Mouse (Mus musculus) megakaryocyte-erythroid progenitor cell, adult 5-6 weeks (primary cell): Measurements from ENCODE around the gene F12. TPM values are rescaled to one million over a fixed set of nuclear protein-coding genes. Genes with fewer than 3 reads are reported as not detected.
"Not testable (repeated sequence)": the region's sequence is repeated elsewhere in the genome, so short reads cannot be mapped to it uniquely, and the experiment has no call there.

Experiments
- ATAC-seq: replicated peaks from 2 replicates; pipeline ENCODE4 v1.8.0; 2016; ENCODE audit warnings: mild to moderate bottlenecking, inconsistent platforms; ENCODE audit not compliant: severe bottlenecking, poor library complexity, low FRiP score, low TSS enrichment
- total RNA-seq, 2 experiments: library from RNA; stranded (forward) in 1 of 2; stranded (reverse) in 1 of 2; fragments of 200-1000, 215-1000 nt in 1 of 2; fragments of >200 nt in 1 of 2; fragmentation: Nextera tagmentation in 1 of 2; gene quantifications; 2 replicates each; pipeline ENCODE4 v1.2.3; 2014 to 2017

The F12 gene
- total RNA-seq, 2 experiments from 2014 or later = not detected

DNA sequence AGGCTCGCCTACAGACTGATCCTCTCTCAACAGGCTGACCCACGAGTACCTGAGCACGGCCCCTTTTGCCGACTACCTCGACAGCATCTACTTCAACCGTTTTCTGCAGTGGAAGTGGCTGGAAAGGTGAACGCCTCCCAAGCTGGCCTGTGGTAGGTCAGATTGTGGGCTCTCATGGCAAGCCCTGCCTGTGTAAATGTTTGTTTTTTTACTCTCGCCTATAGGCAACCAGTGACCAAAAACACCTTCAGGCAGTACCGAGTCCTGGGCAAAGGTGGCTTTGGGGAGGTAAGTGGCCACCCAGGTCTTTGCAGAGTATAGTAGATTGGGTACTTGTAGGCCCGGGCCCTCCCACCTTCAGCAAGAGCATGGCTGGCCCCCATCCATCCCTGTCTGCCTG lies 24.7 kb upstream of the F12 start:
- ATAC-seq = no peak

DNA sequence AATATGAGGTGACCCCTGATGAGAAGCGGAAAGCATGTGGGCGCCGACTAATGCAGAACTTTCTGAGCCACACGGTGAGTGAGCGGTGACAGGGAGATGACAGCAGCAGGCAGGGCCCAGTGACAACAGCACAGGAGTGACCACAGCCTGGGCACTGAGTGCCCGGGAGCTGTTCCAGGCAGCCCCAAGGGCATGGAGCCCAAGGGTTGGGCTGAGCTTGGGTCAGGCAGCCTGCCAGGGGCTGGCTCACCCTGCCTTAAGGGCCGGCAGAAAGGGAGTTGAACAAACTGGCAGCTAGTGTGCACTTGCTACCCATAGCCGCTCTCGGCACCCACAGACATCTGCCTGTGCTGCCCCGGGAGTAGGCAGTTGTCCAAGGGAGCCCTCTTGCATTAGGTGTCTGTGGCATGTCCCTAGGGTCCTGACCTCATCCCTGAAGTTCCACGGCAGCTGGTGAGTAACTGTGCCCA lies 24.0 kb upstream of the F12 start:
- no peak for ATAC-seq

- no peak for ATAC-seq
These were observed 23.3 kb upstream of the F12 start for GRCm38 (mm10) chr13:55449679-55450441.

GRCm38 (mm10) chr13:55449205-55449604 lies 22.6 kb upstream of the F12 start:
- ATAC-seq = no peak

GRCm38 (mm10) chr13:55448131-55448530 lies 21.5 kb upstream of the F12 start:
- ATAC-seq = no peak

GRCm38 (mm10) chr13:55447543-55447943 lies 20.9 kb upstream of the F12 start:
- ATAC-seq = no peak

DNA sequence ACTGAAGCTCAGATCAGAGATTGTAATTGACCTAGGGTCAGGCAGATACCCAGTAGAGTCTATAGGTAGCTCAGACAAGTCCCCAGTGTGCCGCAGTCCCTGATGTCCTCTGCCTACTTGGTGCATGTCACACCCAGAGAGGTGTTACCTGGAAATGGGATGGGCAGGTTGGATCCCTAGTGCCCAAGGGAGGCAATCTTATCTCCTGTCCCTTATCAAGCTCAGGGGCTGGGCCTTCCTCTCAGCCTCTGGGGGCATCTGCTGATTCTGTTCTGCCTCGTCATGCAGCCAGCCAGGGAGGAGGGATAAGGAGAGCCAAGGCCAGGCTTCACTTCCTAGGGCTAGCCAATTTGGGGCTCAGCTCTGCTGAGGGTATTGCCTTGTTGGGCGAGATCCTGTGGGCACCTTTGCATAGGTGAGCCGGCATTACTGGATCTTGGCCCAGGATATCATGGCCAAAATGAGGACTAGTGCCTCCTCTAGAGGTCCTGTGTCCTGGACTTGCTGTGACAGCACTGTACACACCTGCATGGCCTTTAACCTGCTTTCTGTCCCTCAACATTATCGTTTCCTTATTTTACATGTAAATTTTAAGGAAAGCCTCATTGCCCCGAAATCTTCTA lies 20.0 kb upstream of the F12 start:
- ATAC-seq = peak; percentile 57

DNA sequence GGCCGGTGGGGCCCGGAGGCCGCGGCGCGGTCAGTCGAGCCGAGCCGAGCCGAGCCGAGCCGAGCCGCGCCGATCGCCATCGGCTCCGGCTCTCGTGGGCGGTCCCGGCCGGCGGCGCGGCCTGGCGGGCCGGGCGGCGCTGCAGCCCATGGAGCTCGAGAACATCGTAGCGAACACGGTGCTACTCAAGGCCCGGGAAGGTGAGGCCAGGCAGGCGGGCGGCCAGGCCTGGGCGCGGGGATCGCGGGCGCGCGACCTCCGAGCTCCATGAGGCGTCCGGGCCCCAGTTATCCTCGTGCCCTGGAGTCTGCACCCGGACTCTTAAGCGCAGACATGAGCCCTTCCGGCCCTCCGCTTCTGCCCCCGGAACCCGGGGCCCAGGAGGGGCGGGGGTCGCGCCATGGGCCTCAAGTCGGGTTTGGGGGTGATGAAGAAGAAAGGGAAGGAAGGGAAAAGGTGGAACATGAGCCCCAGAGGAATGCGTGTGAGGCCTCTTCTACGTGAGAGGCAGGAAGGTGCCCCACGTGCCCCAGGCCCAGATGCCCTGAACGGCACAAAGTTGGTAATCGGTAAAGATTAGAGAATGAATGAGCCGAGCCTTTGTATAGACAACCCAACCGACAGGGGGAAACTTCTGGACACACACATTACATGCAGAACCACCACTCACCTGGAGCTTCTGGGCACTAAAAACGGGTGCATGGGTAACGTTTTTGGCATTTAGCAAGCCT lies 18.9 kb upstream of the F12 start:
- ATAC-seq = no peak

GRCm38 (mm10) chr13:55444937-55445315 lies 18.3 kb upstream of the F12 start, which contains the start of gene Grk6:
Gene Grk6 (plus strand): TSS chr13:55445072.
- peak; percentile 85 for ATAC-seq

DNA sequence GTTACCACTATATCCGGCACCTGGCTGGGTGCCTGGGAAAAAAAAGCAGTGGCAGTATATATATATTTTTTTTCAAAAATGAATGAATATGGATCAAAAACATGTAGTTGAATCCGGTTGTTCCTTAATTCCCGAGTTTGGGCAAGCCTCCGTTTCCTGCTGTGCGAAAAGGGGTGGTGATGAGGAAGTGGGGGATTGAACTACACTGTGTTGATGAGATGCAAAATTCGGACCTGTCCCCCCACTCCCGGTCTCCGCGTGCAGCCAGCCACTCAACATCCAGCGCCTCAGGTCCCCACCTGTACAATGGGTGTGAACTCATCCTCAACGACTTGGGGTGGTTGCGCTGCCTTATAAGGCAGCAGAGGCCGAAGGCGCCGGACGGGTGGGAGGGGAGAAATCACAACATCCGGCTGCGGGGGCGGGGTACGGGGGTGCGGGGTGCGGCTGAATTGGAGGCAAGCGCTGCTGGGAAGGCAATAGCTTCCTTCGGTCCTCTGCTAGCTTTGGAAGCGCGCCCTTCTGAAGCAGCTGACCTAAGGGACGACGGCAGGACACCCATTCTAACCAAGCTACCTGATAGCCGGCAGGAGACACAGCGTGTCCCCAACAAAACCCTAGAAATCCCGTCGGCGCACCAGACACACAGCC lies 17.8 kb upstream of the F12 start:
- ATAC-seq = peak; percentile 12

DNA sequence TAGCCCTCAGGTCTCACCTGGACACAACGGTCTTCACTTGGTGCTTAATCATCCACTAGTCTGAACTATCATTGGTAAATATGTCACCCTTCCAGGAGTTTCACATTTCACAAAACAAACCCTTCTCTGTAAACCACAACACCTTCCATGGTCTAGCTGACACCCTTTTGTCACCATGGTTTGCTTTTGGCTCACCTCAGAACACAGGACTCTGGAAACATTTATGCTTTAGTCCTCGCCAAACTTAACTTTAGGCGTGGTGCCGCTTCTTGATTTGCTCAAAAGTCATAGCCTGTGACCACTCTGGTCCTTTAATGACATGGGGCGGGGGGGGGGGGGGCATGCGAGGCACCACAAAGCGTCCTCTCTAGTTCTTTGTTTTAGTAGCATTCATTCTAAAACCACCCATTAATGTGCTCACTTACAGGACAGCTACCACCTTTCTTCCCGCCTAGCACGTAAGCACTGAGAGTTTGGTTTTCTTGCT lies 17.2 kb upstream of the F12 start:
- ATAC-seq = no peak

GRCm38 (mm10) chr13:55437111-55437629 lies 10.6 kb upstream of the F12 start:
- not testable (repeated sequence) for ATAC-seq

DNA sequence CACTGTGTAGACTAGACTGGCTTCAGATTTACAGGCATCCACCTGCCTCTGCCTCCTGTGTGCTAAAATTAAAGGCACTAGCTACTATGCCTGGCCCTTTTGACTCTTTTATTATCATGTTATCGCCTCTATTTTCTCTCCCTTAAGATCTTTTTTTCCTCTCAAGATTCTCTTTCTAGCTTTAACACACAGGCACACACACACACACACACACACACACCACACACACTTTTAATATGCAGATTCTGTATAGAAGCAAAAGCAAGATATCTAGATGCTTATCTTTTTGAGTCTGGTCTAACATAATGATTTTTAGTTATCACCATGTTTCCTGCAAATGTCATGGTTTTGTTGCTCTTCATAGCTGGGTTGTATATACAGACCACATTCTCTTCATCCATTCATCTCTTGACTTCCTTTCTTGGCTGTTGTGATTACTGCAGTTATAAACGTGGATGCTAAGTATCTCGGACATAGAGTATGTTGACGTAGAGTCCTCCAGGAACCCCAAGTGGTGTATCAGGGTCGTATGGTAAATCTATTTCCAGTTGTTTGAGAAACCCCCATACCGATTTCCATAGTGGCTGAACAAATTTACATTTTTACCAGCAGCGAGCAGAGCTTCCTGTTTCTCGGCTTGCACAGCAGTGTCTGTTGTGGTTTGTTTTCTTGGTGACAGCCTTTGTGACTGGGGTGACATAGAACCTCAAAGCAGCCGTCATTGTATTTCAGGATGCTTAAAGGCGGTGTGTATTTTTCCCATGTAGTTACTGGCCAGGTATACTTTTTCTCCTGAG lies 5.5 kb upstream of the F12 start:
- ATAC-seq = no peak

- no peak for ATAC-seq
These were observed 4.0 kb upstream of the F12 start for GRCm38 (mm10) chr13:55430566-55430965.

GRCm38 (mm10) chr13:55429226-55429888 lies 2.8 kb upstream of the F12 start:
- ATAC-seq = no peak

- ATAC-seq = peak; percentile 43
These were observed 5.4 kb downstream of the F12 start for GRCm38 (mm10) chr13:55420933-55421800.
